Mouse (Mus musculus) stomach, postnatal 0 days (tissue): ENCODE data around the gene Cd5.

Source experiments
- CTCF ChIP-seq: IDR thresholded peaks from 2 replicates; pipeline ENCODE4 v1.5.1; 2016; ENCODE audit warnings: antibody characterized with exemption, low read depth, mild to moderate bottlenecking, moderate library complexity
- EP300 ChIP-seq: optimal IDR thresholded peaks from 2 replicates; pipeline ENCODE3; 2016; ENCODE audit warnings: antibody characterized with exemption

DNA sequence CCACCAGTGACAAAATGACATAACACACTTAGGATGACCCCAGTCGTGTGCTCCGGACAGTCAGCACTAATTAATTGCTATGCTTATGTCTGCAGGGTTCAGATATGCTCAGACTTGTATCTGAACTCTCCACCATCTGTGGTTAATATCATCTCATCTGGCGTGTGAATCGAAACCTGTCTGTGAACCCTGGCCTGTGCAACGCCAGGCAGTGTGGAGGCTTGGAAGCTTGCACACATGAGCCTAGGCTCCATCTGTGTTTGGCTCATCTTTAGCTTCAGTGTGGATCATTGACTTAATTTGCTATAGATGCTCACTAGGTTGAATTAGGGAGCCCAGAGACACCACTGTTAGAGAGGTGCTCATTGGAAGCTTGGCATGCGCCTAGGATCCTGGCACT is 23.7 kb upstream of the Cd5 start:
- TF ChIP-seq CTCF (no peak), EP300 (no peak)
